Mouse (Mus musculus) layer of hippocampus, postnatal 25 days (tissue): ENCODE measurements around the gene Hspb1. TPM values are rescaled to one million over a fixed set of nuclear protein-coding genes. Genes with fewer than 3 reads are reported as not detected.

Experiments used
- DNase-seq, 2 experiments: peaks; one replicate each; pipeline ENCODE4 v3.0.0; 2022; ENCODE audit warnings: mixed read lengths in 2 of 2, low spot score in 1 of 2; ENCODE audit errors: extremely low spot score in 1 of 2
- total RNA-seq, 2 experiments: library from RNA; stranded (reverse); gene quantifications; 2 replicates each; pipeline ENCODE4 v1.2.3; 2021

Hspb1 gene
- total RNA-seq, 2 experiments from 2014 or later, result 7.7 to 14.4 TPM

- no peak for DNase-seq
Observed at GRCm38 (mm10) chr5:135935641-135936190, 48.0 kb downstream of the Hspb1 start.

Other genes starting within 250 kb of the Hspb1 start
- gene Por, start 217.9 kb upstream of the Hspb1 start, total RNA-seq, result 100 to 1,000 TPM in 1 of 2 experiments, 10 to 100 TPM in 1; 100.0 to 102 TPM
- gene Tmem120a, start 143.5 kb upstream of the Hspb1 start, total RNA-seq, result 10 to 100 TPM; 16.3 to 20.4 TPM
- gene Styxl1, start 109.5 kb upstream of the Hspb1 start, total RNA-seq, result under 1 TPM in 1 of 2 experiments, not detected in 1; 0.40 TPM
- 100 to 1,000 TPM; 397 to 426 TPM for gene Mdh2, start 109.4 kb upstream of the Hspb1 start, total RNA-seq
- gene Srrm3, start 81.0 kb upstream of the Hspb1 start, total RNA-seq, result 10 to 100 TPM; 62.7 to 81.7 TPM
- 1,000 to 10,000 TPM; 1,286 to 1,307 TPM for gene Ywhag, start 46.7 kb downstream of the Hspb1 start, total RNA-seq
- 1 to 10 TPM in 1 of 2 experiments, under 1 TPM in 1; 0.77 to 1.3 TPM for gene Ssc4d, start 86.6 kb downstream of the Hspb1 start, total RNA-seq
- not detected for gene Zp3, start 92.2 kb downstream of the Hspb1 start, total RNA-seq
- 1 to 10 TPM; 7.8 to 8.2 TPM for gene Dtx2, start 106.9 kb downstream of the Hspb1 start, total RNA-seq
- gene Upk3b, start 150.6 kb downstream of the Hspb1 start, total RNA-seq, result not detected
- not detected for gene Upk3bl, start 166.6 kb downstream of the Hspb1 start, total RNA-seq
- gene Rasa4, start 196.0 kb downstream of the Hspb1 start, total RNA-seq, result 1 to 10 TPM; 2.5 to 3.4 TPM
- 10 to 100 TPM; 72.0 to 86.0 TPM for gene Polr2j, start 228.7 kb downstream of the Hspb1 start, total RNA-seq
- 10 to 100 TPM; 11.9 to 15.9 TPM for gene Lrwd1, start 248.2 kb downstream of the Hspb1 start, total RNA-seq
- 10 to 100 TPM; 10.1 to 12.0 TPM for gene Alkbh4, start 248.2 kb downstream of the Hspb1 start, total RNA-seq